Comparison of ENCODE assay signal across 8 mouse cellular contexts in the genomic region with DNA sequence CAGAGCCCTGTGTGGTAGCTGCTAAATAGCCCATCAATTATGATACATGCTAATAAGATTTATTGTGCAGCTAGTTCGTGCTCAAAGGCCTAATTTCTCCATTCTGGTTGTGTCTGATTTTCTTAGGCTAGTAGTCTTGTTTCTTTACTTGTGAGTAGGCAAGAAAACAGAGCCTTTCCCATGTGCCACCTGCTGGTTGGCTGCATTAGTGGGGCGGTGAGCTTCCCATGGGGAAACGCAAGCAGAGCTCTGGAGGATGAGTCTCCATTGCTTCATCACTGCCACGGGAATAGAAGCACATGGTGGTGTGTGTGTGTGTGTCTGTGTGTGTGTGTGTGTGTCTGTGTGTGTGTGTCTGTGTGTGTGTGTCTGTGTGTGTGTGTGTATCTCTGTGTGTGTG.
DNase-seq lines count a peak whose midpoint lies in the region; ATAC-seq and TF ChIP-seq lines count a peak whose summit lies in the region.

No protein-coding gene starts in this region.

- H3K4me3 ChIP-seq in lung, adult 2 months (replicated peaks; ENCODE audit: extremely low read depth, low read depth, low read length) = no peak overlapping the region

- TF ChIP-seq CTCF in lung, adult 2 months (IDR thresholded peaks at IDR 0.05; ENCODE audit: insufficient read depth, low read length) = peak; percentile 16; the same call in 1 of the 2 replicates

- peak; percentile 81 for ATAC-seq in granulocyte monocyte progenitor cell, adult 5-6 weeks (replicated peaks; ENCODE audit: poor library complexity, severe bottlenecking)

- no peak for DNase-seq in lung, adult 2 months
- DNase-seq in lung, postnatal 25 days (ENCODE audit: low spot score) = no peak
- DNase-seq in adrenal gland, postnatal 25 days = peak; percentile 68
- peak; percentile 49 to 61 for DNase-seq in layer of hippocampus, postnatal 10 days (ENCODE audit: low spot score in 2 of 2)
- peak; percentile 59 for DNase-seq in right cerebral cortex, postnatal 14 days
- DNase-seq in spleen, postnatal 36 days (ENCODE audit: low spot score in 2 of 2) = no peak
- no peak for DNase-seq in ovary, adult 18-20 months (ENCODE audit: low spot score)

- 59% methylated on average over 4 of the region's 4 CpGs for WGBS in lung, adult 2 months

- H3K4me1 ChIP-seq in lung, adult 2 months (ENCODE audit: control insufficient read depth, insufficient read depth, low read length) = no peaks in the 10 kb centered on the region

- TF ChIP-seq POLR2A in lung, adult 2 months (IDR thresholded peaks at IDR 0.05; ENCODE audit: borderline replicate concordance, extremely low read depth, low read depth, low read length) = no peak

Comparison
In these comparisons a context has a peak if more than half of its experiments do, and no peak if none do; other contexts are left out.
1. DNase-seq: peak in adrenal gland, postnatal 25 days (single experiment), layer of hippocampus, postnatal 10 days (2 of 2) and right cerebral cortex, postnatal 14 days (single experiment); none in lung, adult 2 months (single experiment), lung, postnatal 25 days (single experiment), spleen, postnatal 36 days (0 of 2) and ovary, adult 18-20 months (single experiment).